Mouse (Mus musculus) small intestine, adult 2 months (tissue): Measurements from ENCODE around the gene Tat.

Experiments
- CTCF ChIP-seq: fragments of 200-500 bp; IDR thresholded peaks from 2 replicates; pipeline ENCODE4 v1.5.1; 2012; ENCODE audit warnings: low read depth, mild to moderate bottlenecking, control low read depth, inconsistent platforms, low read length, moderate library complexity, mixed read lengths; ENCODE audit not compliant: insufficient replicate concordance, insufficient read length; ENCODE audit errors: extremely low read depth
- POLR2A ChIP-seq: fragments of 200-500 bp; IDR thresholded peaks from 2 replicates; pipeline ENCODE4 v1.6.1; 2012; ENCODE audit warnings: low read depth, mild to moderate bottlenecking, control low read depth, inconsistent platforms, low read length, moderate library complexity

- peak; percentile 94; the same call in 1 of the 2 replicates for TF ChIP-seq CTCF
- TF ChIP-seq POLR2A: peak; percentile 85
Measured at GRCm38 (mm10) chr8:109961693-109962367, 28.4 kb upstream of the Tat start, which contains the start of gene Marveld3.
